Mouse (Mus musculus) macrophage (primary cell): Measurements from ENCODE around the gene Drosha. TPM values are rescaled to one million over a fixed set of nuclear protein-coding genes. Genes with fewer than 3 reads are reported as not detected.

Experiments
- H3K27ac ChIP-seq: fragments of 350-480 bp; formaldehyde crosslinking; 2 replicates; pipeline ENCODE4 v1.9.0; 2021
- H3K36me3 ChIP-seq: fragments of 350-480 bp; formaldehyde crosslinking; 2 replicates; pipeline ENCODE4 v1.9.0; 2021; ENCODE audit errors: inconsistent target
- H3K4me3 ChIP-seq: fragments of 350-480 bp; formaldehyde crosslinking; 2 replicates; pipeline ENCODE4 v1.9.0; 2021; ENCODE audit errors: inconsistent target
- H3K79me2 ChIP-seq: fragments of 350-480 bp; formaldehyde crosslinking; 2 replicates; pipeline ENCODE4 v1.9.0; 2021; ENCODE audit errors: inconsistent target
- WGBS: methylation state at CpG from one replicate; pipeline ENCODE4 v1.1.7; 2026; ENCODE audit warnings: inconsistent platforms; ENCODE audit not compliant: missing documents; 5-methylcytosine and 5-hydroxymethylcytosine counted together
- polyA plus RNA-seq: library from polyadenylated mRNA; stranded (reverse); fragments of 250-400 nt; gene quantifications from 3 replicates; pipeline ENCODE4 v1.2.4, GENCODE M21; 2018; ENCODE audit warnings: inconsistent platforms

The Drosha gene
- polyA plus RNA-seq, 1 experiment from 2014 or later: 25.8 TPM

GRCm38 (mm10) chr15:12972441-12972840 is 147.8 kb downstream of the Drosha start:
- Histone ChIP-seq H3K4me3 (no peak overlapping the region), H3K27ac (no peak overlapping the region), H3K36me3 (no peaks in the 10 kb centered on the region), H3K79me2 (no peaks in the 10 kb centered on the region)
- 87% methylated on average over 8 of the region's 8 CpGs for WGBS

Other genes starting within 250 kb of the Drosha start
- gene Pdzd2, start 84.9 kb upstream of the Drosha start, polyA plus RNA-seq: not detected in 3 replicates
- 13.7 to 22.0 TPM (median 14.7 TPM) in 3 replicates for gene 6030458C11Rik, start 166 bp upstream of the Drosha start, polyA plus RNA-seq